Mouse (Mus musculus) MEL-GATA-1-ER (cell line): ENCODE measurements at regions not wholly inside any gene's neighbourhood (a gene's known extent, or its start where the extent isn't known, plus 50 kb on each side); places are given as distances from the start of the nearest gene placed in this dataset.

ENCODE experiments used
- DNase-seq: peaks from one replicate; pipeline ENCODE4 v3.0.0-alpha.2; 2012; ENCODE audit warnings: low read depth; ENCODE audit errors: extremely low read depth

DNA sequence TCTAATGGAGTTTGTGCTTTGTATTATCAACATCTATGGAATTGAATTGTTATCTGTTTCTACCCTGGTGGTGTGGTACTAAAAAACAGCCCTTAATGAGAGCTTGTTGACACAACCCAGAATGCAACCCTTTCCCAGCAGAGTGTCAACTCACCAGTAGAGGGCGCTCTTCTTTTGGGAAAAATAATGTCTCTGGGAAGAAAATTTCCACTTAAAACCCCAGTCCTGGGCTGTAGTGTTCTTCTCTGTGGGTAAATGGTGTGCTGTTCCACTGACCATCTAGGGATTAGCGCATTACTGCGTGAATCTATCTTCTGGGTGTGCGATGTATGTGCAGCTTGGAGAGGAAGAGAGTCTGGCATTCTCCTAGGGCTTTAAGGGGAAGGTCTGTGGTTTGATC is 106.5 kb upstream of the Slc30a5 start:
- DNase-seq: peak; percentile 19

DNA sequence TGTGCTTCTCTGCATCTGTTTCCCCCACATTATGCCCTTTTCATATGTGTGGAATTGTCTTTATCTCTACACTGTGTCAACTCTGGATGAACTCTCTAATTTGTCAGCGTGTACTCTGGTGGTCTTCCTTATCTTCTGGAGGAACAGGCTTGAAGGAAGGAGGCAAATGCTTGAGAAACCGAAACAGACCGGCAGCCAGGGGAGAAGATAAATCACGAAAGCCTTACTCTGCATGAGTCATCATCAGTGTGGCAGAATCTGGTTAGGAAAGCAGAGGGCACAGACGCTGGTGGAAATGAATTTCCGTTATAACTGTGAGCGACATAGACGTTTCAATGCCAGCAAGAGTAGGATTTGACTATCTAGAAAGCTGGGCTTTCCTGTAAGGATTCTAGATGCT is 100.0 kb upstream of the Slc30a5 start:
- no peak for DNase-seq

DNA sequence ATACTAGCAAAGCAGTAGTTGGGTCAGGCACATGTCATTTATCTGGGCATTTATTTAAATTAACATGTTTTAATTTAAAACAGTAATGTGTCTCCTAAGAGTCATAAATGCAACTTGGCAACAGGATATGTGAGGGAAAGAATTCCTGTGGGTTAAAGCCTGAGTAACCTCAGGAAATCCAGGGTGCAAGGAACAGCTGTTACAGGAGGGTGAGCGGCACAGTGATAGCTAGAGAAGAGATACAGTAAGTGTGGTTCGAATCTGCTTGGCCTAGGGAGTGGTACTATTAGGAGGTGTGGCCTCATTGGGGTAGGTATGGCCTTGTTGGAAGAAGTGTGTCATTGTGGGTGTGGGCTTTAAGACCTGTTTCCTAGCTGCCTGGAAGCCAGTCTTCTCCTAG is 66.3 kb upstream of the Slc30a5 start:
- DNase-seq: no peak

DNA sequence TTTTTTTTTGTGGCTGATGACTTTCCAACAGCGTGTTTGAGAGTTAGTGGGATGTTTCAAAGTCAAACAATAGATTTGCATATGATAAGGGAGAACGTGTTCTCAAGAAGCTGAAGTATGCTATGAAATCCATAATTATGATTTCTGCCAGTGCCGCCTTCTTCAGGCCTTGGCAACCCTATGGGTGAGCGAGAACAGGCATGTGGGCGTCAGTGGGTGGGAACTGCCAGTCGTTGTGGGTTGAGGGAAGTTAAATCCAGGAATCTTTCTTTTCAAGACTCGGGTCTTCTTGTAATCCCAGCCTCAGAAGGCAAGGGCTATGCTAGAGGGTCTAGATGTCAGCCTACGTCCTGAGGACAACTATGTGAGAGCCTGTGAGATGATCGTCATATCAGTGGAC is 60.6 kb upstream of the Slc30a5 start:
- no peak for DNase-seq

DNA sequence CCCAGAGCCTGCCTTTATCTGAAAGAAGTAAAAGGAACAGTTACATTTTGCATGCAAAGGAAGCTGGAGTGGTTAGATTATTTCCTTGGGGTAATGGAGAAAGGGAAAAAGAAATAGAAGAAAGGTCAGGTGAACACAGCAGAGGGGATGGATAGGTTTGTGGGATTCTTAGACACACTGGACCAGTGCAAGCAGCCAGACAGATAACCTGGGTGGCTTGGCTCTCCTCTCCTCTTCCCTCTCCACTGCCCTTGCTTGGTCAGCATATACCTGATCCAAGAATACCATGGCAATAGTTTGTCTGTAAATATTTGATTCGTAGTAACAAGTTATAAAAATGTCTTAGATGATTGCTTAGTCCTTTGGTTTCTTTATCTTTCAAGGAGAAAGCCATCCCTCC is 59.9 kb upstream of the Slc30a5 start:
- no peak for DNase-seq

DNA sequence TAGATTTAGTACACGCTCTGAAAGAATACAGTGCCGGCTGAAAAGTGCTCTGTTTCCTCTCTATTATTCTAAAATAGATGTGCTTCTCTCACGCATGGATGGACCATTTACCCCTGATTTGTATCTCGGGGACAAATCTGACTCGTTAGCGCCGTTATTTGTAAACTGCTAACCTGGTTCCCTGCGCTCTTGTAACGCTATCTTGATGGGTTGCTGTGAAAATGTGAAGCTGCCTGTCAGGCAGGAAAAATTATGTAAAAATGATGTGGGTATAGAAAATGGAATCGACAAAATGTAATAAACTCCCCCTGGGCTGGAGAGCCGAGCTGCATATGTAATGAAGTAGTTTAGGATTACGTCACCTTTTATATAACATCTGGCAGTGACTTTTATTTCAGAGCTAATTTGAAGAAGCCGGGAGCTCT is 59.4 kb upstream of the Slc30a5 start:
- DNase-seq: no peak

DNA sequence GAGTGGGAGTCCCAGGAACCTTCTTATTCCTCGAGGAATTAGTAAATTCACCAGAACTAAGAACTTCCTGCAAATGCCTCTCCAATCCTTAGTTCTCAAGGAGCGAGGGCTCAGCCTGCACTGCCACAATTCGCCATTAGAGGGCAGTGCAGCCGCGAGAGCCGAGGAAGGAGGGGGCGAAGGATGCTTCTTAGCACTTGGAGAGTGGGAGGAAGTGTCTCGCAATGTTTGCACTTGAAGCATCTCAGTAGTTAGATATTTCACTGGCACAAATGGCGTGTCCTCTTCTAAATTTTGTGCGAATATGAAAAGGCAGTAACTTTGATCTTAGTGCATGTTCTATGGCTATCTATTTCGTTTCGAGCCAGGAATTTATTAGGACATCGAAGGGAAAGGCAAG is 59.0 kb upstream of the Slc30a5 start:
- peak; percentile 42 for DNase-seq

GRCm38 (mm10) chr13:100890457-100890856 is 57.2 kb upstream of the Slc30a5 start:
- no peak for DNase-seq

- no peak for DNase-seq
These were observed 55.3 kb upstream of the Slc30a5 start for GRCm38 (mm10) chr13:100888481-100888880.

DNA sequence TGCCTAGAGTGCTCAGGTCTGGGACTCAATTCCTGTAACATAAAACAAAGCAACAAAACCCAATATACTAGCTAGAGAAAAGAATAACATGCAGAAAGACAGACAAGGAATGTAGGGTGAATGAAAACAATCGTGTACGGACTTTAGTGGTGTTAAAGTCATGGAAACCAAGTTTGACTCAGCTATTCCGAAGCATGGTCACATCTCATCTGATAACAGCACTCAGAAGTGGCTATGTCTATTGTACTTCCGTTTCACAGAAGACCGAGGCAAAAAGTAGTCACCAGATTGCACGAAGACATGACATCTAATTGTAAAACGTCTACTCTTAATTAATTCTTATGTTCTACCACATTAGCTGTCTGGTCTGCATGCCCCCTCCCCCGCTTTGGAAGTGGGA is 50.5 kb upstream of the Slc30a5 start:
- no peak for DNase-seq
